Mouse (Mus musculus): Measurements from ENCODE around the gene Lingo2. TPM values are rescaled to one million over a fixed set of nuclear protein-coding genes. Genes with fewer than 3 reads are reported as not detected.
A peak's percentile ranks its signal among the peaks of the same experiment; 100 is the strongest.

The Lingo2 gene
- polyA plus RNA-seq, 1 experiment from 2014 or later, result 2.4 TPM

GRCm38 (mm10) chr4:35884946-35885460 lies 1066.5 kb downstream of the Lingo2 start:
- no peaks in the 10 kb centered on the region for H3K9me3 ChIP-seq (ENCODE audit: control insufficient read depth, low read length)
- no peak overlapping the region for H3K4me3 ChIP-seq (ENCODE audit: low read depth, low read length)
- H3K27me3 ChIP-seq (ENCODE audit: control insufficient read depth, insufficient read depth, low read length), result 0 out of 2 replicates have a peak, but pooled peaks cover 2% of the 10 kb centered on the region
- no peaks in the 10 kb centered on the region for H3K36me3 ChIP-seq (ENCODE audit: control insufficient read depth, insufficient read depth, low read length)
- ATAC-seq (ENCODE audit: low FRiP score), result no peak
- 48% methylated on average over 3 of the region's 3 CpGs for WGBS
- DNase-seq (ENCODE audit: low spot score, missing footprints), result peak; percentile 94
- no peak overlapping the region for H3K27ac ChIP-seq (ENCODE audit: low read depth, low read length)
- H3K4me2 ChIP-seq, result no peak overlapping the region
- peaks cover 11% of the 10 kb centered on the region for H3K4me1 ChIP-seq (ENCODE audit: control insufficient read depth, insufficient read depth, low read length)
- no peak overlapping the region for H3K9ac ChIP-seq (ENCODE audit: low read length)

GRCm38 (mm10) chr4:35846518-35846917 lies 1105.0 kb downstream of the Lingo2 start:
- Histone ChIP-seq H3K9me3 (ENCODE audit: control insufficient read depth, low read length) (no peaks in the 10 kb centered on the region), H3K27me3 (ENCODE audit: control insufficient read depth, insufficient read depth, low read length) (no peaks in the 10 kb centered on the region), H3K27ac (ENCODE audit: low read depth, low read length) (no peak overlapping the region), H3K4me1 (ENCODE audit: control insufficient read depth, insufficient read depth, low read length) (no peaks in the 10 kb centered on the region), H3K36me3 (ENCODE audit: control insufficient read depth, insufficient read depth, low read length) (no peaks in the 10 kb centered on the region), H3K9ac (ENCODE audit: low read length) (no peak overlapping the region), H3K4me2 (no peak overlapping the region), H3K4me3 (ENCODE audit: low read depth, low read length) (no peak overlapping the region)
- WGBS, result 87% methylated on average over 1 of the region's 1 CpGs
- DNase-seq (ENCODE audit: low spot score, missing footprints) (no peak), ATAC-seq (ENCODE audit: low FRiP score) (no peak)

- Histone ChIP-seq H3K9me3 (ENCODE audit: control insufficient read depth, low read length) (no peaks in the 10 kb centered on the region), H3K4me2 (no peak overlapping the region), H3K9ac (ENCODE audit: low read length) (no peak overlapping the region), H3K4me1 (ENCODE audit: control insufficient read depth, insufficient read depth, low read length) (no peaks in the 10 kb centered on the region), H3K27me3 (ENCODE audit: control insufficient read depth, insufficient read depth, low read length) (no peaks in the 10 kb centered on the region), H3K27ac (ENCODE audit: low read depth, low read length) (no peak overlapping the region), H3K36me3 (ENCODE audit: control insufficient read depth, insufficient read depth, low read length) (no peaks in the 10 kb centered on the region), H3K4me3 (ENCODE audit: low read depth, low read length) (no peak overlapping the region)
- peak; percentile 83 for DNase-seq (ENCODE audit: low spot score, missing footprints)
- no peak for ATAC-seq (ENCODE audit: low FRiP score)
- 66% methylated on average over 7 of the region's 7 CpGs for WGBS
These were observed 1106.4 kb downstream of the Lingo2 start for GRCm38 (mm10) chr4:35845140-35845539.

GRCm38 (mm10) chr4:35844518-35844917 lies 1107.0 kb downstream of the Lingo2 start:
- H3K9me3 ChIP-seq (ENCODE audit: control insufficient read depth, low read length), result no peaks in the 10 kb centered on the region
- H3K27me3 ChIP-seq (ENCODE audit: control insufficient read depth, insufficient read depth, low read length), result no peaks in the 10 kb centered on the region
- H3K4me2 ChIP-seq, result no peak overlapping the region
- ATAC-seq (ENCODE audit: low FRiP score) (no peak), DNase-seq (ENCODE audit: low spot score, missing footprints) (no peak)
- no peaks in the 10 kb centered on the region for H3K36me3 ChIP-seq (ENCODE audit: control insufficient read depth, insufficient read depth, low read length)
- H3K9ac ChIP-seq (ENCODE audit: low read length), result no peak overlapping the region
- H3K4me3 ChIP-seq (ENCODE audit: low read depth, low read length), result no peak overlapping the region
- H3K4me1 ChIP-seq (ENCODE audit: control insufficient read depth, insufficient read depth, low read length), result no peaks in the 10 kb centered on the region
- H3K27ac ChIP-seq (ENCODE audit: low read depth, low read length), result no peak overlapping the region
- WGBS, result 51% methylated on average over 6 of the region's 6 CpGs

- no peak for DNase-seq (ENCODE audit: low spot score, missing footprints)
- H3K36me3 ChIP-seq (ENCODE audit: control insufficient read depth, insufficient read depth, low read length), result no peaks in the 10 kb centered on the region
- no peak overlapping the region for H3K4me2 ChIP-seq
- no peaks in the 10 kb centered on the region for H3K4me1 ChIP-seq (ENCODE audit: control insufficient read depth, insufficient read depth, low read length)
- WGBS, result 86% methylated on average over 7 of the region's 7 CpGs
- no peaks in the 10 kb centered on the region for H3K9me3 ChIP-seq (ENCODE audit: control insufficient read depth, low read length)
- ATAC-seq (ENCODE audit: low FRiP score), result no peak
- H3K27ac ChIP-seq (ENCODE audit: low read depth, low read length), result no peak overlapping the region
- H3K4me3 ChIP-seq (ENCODE audit: low read depth, low read length), result no peak overlapping the region
- H3K9ac ChIP-seq (ENCODE audit: low read length), result no peak overlapping the region
- no peaks in the 10 kb centered on the region for H3K27me3 ChIP-seq (ENCODE audit: control insufficient read depth, insufficient read depth, low read length)
These were observed 1128.2 kb downstream of the Lingo2 start for GRCm38 (mm10) chr4:35823322-35823870.

GRCm38 (mm10) chr4:35820701-35821100 lies 1130.8 kb downstream of the Lingo2 start:
- Histone ChIP-seq H3K4me1 (ENCODE audit: control insufficient read depth, insufficient read depth, low read length) (no peaks in the 10 kb centered on the region), H3K4me3 (ENCODE audit: low read depth, low read length) (no peak overlapping the region), H3K36me3 (ENCODE audit: control insufficient read depth, insufficient read depth, low read length) (no peaks in the 10 kb centered on the region), H3K9me3 (ENCODE audit: control insufficient read depth, low read length) (no peaks in the 10 kb centered on the region), H3K27me3 (ENCODE audit: control insufficient read depth, insufficient read depth, low read length) (no peaks in the 10 kb centered on the region), H3K9ac (ENCODE audit: low read length) (no peak overlapping the region), H3K27ac (ENCODE audit: low read depth, low read length) (no peak overlapping the region), H3K4me2 (no peak overlapping the region)
- 88% methylated on average over 1 of the region's 1 CpGs for WGBS
- ATAC-seq (ENCODE audit: low FRiP score) (no peak), DNase-seq (ENCODE audit: low spot score, missing footprints) (no peak)

GRCm38 (mm10) chr4:35814698-35815097 lies 1136.8 kb downstream of the Lingo2 start:
- ATAC-seq (ENCODE audit: low FRiP score) (no peak), DNase-seq (ENCODE audit: low spot score, missing footprints) (no peak)
- Histone ChIP-seq H3K9ac (ENCODE audit: low read length) (no peak overlapping the region), H3K4me1 (ENCODE audit: control insufficient read depth, insufficient read depth, low read length) (no peaks in the 10 kb centered on the region), H3K4me2 (no peak overlapping the region), H3K4me3 (ENCODE audit: low read depth, low read length) (no peak overlapping the region), H3K9me3 (ENCODE audit: control insufficient read depth, low read length) (no peaks in the 10 kb centered on the region), H3K27me3 (ENCODE audit: control insufficient read depth, insufficient read depth, low read length) (no peaks in the 10 kb centered on the region), H3K27ac (ENCODE audit: low read depth, low read length) (no peak overlapping the region), H3K36me3 (ENCODE audit: control insufficient read depth, insufficient read depth, low read length) (no peaks in the 10 kb centered on the region)
- WGBS, result 78% methylated on average over 1 of the region's 1 CpGs

- WGBS, result 51% methylated on average over 6 of the region's 6 CpGs
- Histone ChIP-seq H3K27me3 (ENCODE audit: control insufficient read depth, insufficient read depth, low read length) (no peaks in the 10 kb centered on the region), H3K4me2 (no peak overlapping the region), H3K4me1 (ENCODE audit: control insufficient read depth, insufficient read depth, low read length) (no peaks in the 10 kb centered on the region), H3K9me3 (ENCODE audit: control insufficient read depth, low read length) (no peaks in the 10 kb centered on the region), H3K9ac (ENCODE audit: low read length) (no peak overlapping the region), H3K4me3 (ENCODE audit: low read depth, low read length) (no peak overlapping the region), H3K27ac (ENCODE audit: low read depth, low read length) (no peak overlapping the region; the same call in 1 of the 2 replicates), H3K36me3 (ENCODE audit: control insufficient read depth, insufficient read depth, low read length) (no peaks in the 10 kb centered on the region)
- no peak for DNase-seq (ENCODE audit: low spot score, missing footprints)
- ATAC-seq (ENCODE audit: low FRiP score), result peak; percentile 57
These were observed 1143.9 kb downstream of the Lingo2 start for GRCm38 (mm10) chr4:35807497-35808210.

- Histone ChIP-seq H3K27ac (ENCODE audit: low read depth, low read length) (no peak overlapping the region; the same call in 1 of the 2 replicates), H3K9ac (ENCODE audit: low read length) (no peak overlapping the region), H3K9me3 (ENCODE audit: control insufficient read depth, low read length) (no peaks in the 10 kb centered on the region), H3K27me3 (ENCODE audit: control insufficient read depth, insufficient read depth, low read length) (no peaks in the 10 kb centered on the region), H3K4me1 (ENCODE audit: control insufficient read depth, insufficient read depth, low read length) (no peaks in the 10 kb centered on the region), H3K4me2 (no peak overlapping the region), H3K4me3 (ENCODE audit: low read depth, low read length) (no peak overlapping the region), H3K36me3 (ENCODE audit: control insufficient read depth, insufficient read depth, low read length) (no peaks in the 10 kb centered on the region)
- DNase-seq (ENCODE audit: low spot score, missing footprints), result peak; percentile 86
- WGBS, result 43% methylated on average over 2 of the region's 2 CpGs
- peak; percentile 85 for ATAC-seq (ENCODE audit: low FRiP score)
These were observed 1144.6 kb downstream of the Lingo2 start for GRCm38 (mm10) chr4:35806881-35807464.
